Mouse (Mus musculus) midbrain, embryonic 16.5 days (tissue): ENCODE measurements around the gene Gm973. TPM values are rescaled to one million over a fixed set of nuclear protein-coding genes. Genes with fewer than 3 reads are reported as not detected.
A peak's percentile ranks its signal among the peaks of the same experiment; 100 is the strongest.

Experiments used
- ATAC-seq: fragments of 200-750 bp; cut with Nextera tagmentation; 2 replicates; pipeline ENCODE4 v1.8.0; 2017; ENCODE audit warnings: moderate TSS enrichment
- H3K27ac ChIP-seq: fragments of 300-500 bp; sonication (generic); 2 replicates; pipeline ENCODE4 v1.5.1; 2014; ENCODE audit warnings: mild to moderate bottlenecking, low read length, mixed read lengths
- H3K27me3 ChIP-seq: fragments of 300-500 bp; sonication (generic); 2 replicates; pipeline ENCODE4 v1.6.1; 2014; ENCODE audit warnings: low read depth, low read length, mixed read lengths; ENCODE audit not compliant: control insufficient read depth, insufficient read depth
- H3K36me3 ChIP-seq: fragments of 300-500 bp; sonication (generic); 2 replicates; pipeline ENCODE4 v1.6.1; 2014; ENCODE audit warnings: mild to moderate bottlenecking, low read length, moderate library complexity, mixed read lengths; ENCODE audit not compliant: control insufficient read depth, insufficient read depth
- H3K4me1 ChIP-seq: fragments of 300-500 bp; sonication (generic); 2 replicates; pipeline ENCODE4 v1.6.1; 2014; ENCODE audit warnings: mild to moderate bottlenecking, low read length, mixed read lengths; ENCODE audit not compliant: control insufficient read depth, insufficient read depth
- H3K4me2 ChIP-seq: fragments of 300-500 bp; sonication (generic); 2 replicates; pipeline ENCODE4 v1.6.1; 2014; ENCODE audit warnings: mild to moderate bottlenecking, low read length, mixed read lengths
- H3K4me3 ChIP-seq: fragments of 300-500 bp; sonication (generic); 2 replicates; pipeline ENCODE4 v1.5.1; 2014; ENCODE audit warnings: low read depth, mild to moderate bottlenecking, low read length, moderate library complexity, mixed read lengths
- H3K9ac ChIP-seq: fragments of 300-500 bp; sonication (generic); 2 replicates; pipeline ENCODE4 v1.6.1; 2014; ENCODE audit warnings: low read depth, low read length, mixed read lengths
- H3K9me3 ChIP-seq: fragments of 300-500 bp; sonication (generic); replicated peaks from 2 replicates; pipeline ENCODE4 v1.6.1; 2014; ENCODE audit warnings: mild to moderate bottlenecking, low read length, mixed read lengths; ENCODE audit not compliant: control insufficient read depth, poor library complexity, severe bottlenecking
- WGBS: fragments of 180-500 bp; shearing (Covaris S2); extraction: QIAGEN DNeasy Blood & Tissue Kit; methylation state at CpG from one replicate; pipeline ENCODE4 v1.1.7; 2014; 5-methylcytosine and 5-hydroxymethylcytosine counted together
- polyA plus RNA-seq: library from polyadenylated mRNA; unstranded; fragments of >200 nt; fragmentation: Nextera tagmentation; extraction: Ambion mirVana; gene quantifications from 2 replicates; pipeline ENCODE4 v1.2.1, GENCODE M21; 2015

Gene Gm973
- polyA plus RNA-seq, 1 experiment from 2014 or later: 14.1 TPM

DNA sequence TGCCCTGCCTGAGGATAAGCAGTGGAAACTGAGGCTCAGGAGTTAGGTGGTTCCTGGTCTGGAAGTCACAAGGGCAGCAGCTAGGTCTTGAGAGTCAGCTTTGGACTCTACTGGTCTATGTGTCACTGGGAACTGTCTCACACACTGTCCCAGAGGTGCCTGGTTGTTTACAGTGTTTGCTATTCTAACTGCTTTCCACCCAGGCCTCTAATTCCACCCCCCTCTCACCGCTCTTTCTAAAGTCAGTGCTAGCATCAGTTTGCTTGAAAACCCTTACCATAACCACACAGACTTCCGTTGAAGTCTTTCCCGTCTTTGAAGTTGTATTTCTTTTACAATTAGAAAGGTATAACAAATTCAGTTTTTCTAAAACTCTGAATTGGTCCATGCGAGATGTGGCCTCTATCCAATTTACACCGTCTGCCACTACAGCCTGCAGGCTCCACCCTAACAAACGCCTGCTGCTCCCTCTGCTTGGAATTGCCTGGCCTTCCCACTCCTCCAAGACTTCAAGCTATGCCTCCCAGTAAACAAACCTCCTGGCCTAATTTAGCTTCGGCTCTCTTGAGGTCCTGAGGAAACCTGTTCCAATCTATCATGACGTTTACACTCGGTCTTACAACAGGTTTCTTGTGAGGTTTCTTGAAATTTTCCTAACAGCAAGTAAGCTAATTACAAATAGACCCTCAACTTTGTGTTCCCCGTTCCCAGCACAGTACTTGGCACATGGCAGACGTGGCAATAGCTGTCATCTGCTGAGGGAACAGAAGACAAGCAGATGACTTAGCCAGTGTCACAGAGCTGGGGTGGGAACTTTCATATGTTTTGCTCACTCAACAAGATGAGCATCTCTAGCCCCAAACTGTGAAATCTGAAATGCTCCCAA lies 86.7 kb downstream of the Gm973 start:
- no peak for ATAC-seq
- Histone ChIP-seq H3K36me3 (no peaks in the 10 kb centered on the region), H3K9me3 (no peaks in the 10 kb centered on the region), H3K27me3 (0 out of 2 replicates have a peak, but pooled peaks cover under 1% of the 10 kb centered on the region), H3K4me3 (no peak overlapping the region), H3K4me1 (no peaks in the 10 kb centered on the region), H3K9ac (no peak overlapping the region), H3K4me2 (no peak overlapping the region), H3K27ac (no peak overlapping the region)
- WGBS: 65% methylated on average over 11 of the region's 11 CpGs

DNA sequence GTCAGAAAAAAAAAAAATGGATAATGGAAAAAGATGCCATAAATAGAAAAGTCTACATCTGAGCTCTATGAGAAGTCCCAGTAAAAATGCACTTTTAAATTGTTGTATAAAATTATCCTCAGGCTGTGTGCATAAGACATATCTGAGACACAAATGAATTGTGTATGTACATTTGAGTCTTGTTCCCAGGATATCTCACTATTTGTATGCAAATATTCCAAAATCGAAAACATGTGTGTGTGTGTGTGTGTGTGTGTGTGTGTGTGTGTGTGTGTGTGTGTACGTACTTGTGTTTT lies 87.3 kb downstream of the Gm973 start:
- no peaks in the 10 kb centered on the region for H3K9me3 ChIP-seq
- H3K27ac ChIP-seq: no peak overlapping the region
- no peaks in the 10 kb centered on the region for H3K36me3 ChIP-seq
- 91% methylated on average over 2 of the region's 2 CpGs for WGBS
- H3K4me3 ChIP-seq: no peak overlapping the region
- no peaks in the 10 kb centered on the region for H3K27me3 ChIP-seq
- no peak overlapping the region for H3K4me2 ChIP-seq
- ATAC-seq: no peak
- H3K4me1 ChIP-seq: no peaks in the 10 kb centered on the region
- H3K9ac ChIP-seq: no peak overlapping the region

DNA sequence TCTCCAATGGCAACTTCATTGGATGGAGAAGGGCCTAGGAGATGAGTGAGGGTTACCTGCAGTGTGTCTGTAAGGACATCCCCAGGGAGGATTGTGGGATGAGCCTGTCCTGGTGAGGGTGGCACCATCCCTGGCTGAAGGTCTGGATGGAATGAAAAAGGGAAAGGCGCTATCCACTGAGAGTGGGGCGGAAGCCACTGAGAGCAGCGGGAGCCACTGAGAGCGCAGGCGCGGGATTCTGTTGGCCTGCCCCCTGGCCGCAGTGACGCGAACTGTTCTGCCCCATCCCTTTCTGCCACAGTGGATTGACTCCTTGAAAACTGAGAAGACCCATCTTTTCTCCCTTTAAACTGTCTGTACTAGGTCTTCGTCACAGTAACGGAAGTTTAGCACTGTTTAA lies 87.8 kb downstream of the Gm973 start:
- no peak overlapping the region for H3K9ac ChIP-seq
- no peak overlapping the region for H3K27ac ChIP-seq
- H3K4me2 ChIP-seq: peak overlapping the region; percentile 1; the same call in 1 of the 2 replicates
- no peaks in the 10 kb centered on the region for H3K36me3 ChIP-seq
- no peaks in the 10 kb centered on the region for H3K4me1 ChIP-seq
- H3K9me3 ChIP-seq: no peaks in the 10 kb centered on the region
- ATAC-seq: 0 out of 2 replicates have a peak, but pooled peaks have one; percentile 28
- H3K27me3 ChIP-seq: no peaks in the 10 kb centered on the region
- no peak overlapping the region for H3K4me3 ChIP-seq
- 14% methylated on average over 11 of the region's 11 CpGs for WGBS

DNA sequence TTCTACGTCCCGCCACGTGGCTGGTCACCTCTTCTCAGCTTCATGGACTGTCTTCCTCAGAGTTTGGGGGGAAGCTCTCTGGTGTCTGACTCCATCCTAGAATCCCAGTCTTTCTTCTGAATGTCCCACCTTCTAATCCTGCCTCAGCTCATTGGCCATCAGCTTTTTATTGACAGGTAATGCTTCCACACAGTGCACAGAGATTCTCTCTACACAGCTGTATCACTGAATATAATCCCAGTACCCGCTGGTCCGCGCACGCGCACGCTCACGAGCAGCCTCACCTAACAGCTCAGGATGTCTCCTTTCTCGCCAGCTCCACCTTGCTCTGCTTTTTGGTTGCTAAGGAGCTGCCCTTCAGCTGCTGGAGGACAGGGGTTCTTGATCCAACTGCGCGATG lies 90.4 kb downstream of the Gm973 start:
- no peak overlapping the region for H3K4me2 ChIP-seq
- H3K27ac ChIP-seq: no peak overlapping the region
- H3K4me1 ChIP-seq: no peaks in the 10 kb centered on the region
- no peak overlapping the region for H3K9ac ChIP-seq
- 90% methylated on average over 13 of the region's 13 CpGs for WGBS
- no peaks in the 10 kb centered on the region for H3K27me3 ChIP-seq
- no peak overlapping the region for H3K4me3 ChIP-seq
- no peaks in the 10 kb centered on the region for H3K36me3 ChIP-seq
- no peaks in the 10 kb centered on the region for H3K9me3 ChIP-seq
- ATAC-seq: no peak

DNA sequence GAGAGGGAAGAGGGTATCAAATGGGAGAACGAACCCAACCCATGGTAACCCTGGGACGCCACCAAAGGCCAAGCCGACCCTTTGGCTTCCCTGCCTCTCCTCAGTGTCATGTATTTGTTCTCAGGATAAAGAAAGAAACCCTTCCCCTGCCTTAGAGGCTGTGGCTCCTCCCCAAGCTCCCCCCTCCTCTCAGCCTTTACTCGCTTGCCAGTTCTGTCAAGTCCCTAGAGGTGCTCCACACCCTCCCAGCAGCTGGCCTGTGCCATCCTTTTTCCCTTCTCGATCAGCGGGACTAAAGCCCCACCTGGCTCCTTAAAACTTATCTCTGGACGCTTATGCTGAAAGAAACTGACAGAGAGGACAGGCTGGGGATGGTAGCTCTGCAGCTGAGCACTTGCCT lies 91.0 kb downstream of the Gm973 start:
- ATAC-seq: no peak
- no peak overlapping the region for H3K4me2 ChIP-seq
- 39% methylated on average over 7 of the region's 7 CpGs for WGBS
- H3K4me3 ChIP-seq: no peak overlapping the region
- no peak overlapping the region for H3K27ac ChIP-seq
- no peaks in the 10 kb centered on the region for H3K27me3 ChIP-seq
- H3K36me3 ChIP-seq: no peaks in the 10 kb centered on the region
- no peak overlapping the region for H3K9ac ChIP-seq
- H3K9me3 ChIP-seq: no peaks in the 10 kb centered on the region
- no peaks in the 10 kb centered on the region for H3K4me1 ChIP-seq

DNA sequence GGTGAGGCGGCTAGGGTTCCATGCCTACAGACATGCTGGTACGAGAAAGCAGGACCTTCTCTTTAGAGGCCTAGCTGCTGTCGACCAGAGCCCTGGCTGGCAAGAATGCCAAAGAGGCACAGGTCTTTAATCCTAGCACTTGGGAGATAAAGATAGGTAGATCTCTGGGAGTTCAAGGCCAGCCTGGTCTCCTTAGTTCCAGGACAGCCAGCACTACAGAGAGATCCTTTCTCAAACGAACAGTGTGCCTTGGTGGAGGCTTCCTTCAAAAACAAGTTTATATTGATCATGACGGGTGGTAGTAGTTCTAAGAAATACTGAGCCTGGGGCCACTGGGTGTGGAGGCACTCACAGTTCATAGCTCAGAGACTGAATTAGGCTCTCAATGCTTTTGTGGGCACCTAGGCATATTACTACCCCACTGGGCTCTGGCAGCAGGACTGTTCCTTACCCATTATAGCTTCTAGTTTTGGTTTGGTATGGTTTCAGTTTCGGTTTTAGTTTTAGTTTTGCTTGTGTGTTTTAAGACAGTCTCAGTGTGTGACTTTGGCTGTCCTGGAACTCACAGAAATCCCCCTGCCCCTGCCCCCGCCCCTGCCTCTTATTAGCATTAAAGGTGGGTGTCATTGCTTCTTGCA lies 92.2 kb downstream of the Gm973 start:
- H3K27me3 ChIP-seq: no peaks in the 10 kb centered on the region
- H3K27ac ChIP-seq: no peak overlapping the region
- no peak overlapping the region for H3K9ac ChIP-seq
- no peak overlapping the region for H3K4me3 ChIP-seq
- no peaks in the 10 kb centered on the region for H3K9me3 ChIP-seq
- no peaks in the 10 kb centered on the region for H3K36me3 ChIP-seq
- ATAC-seq: no peak
- 91% methylated on average over 7 of the region's 7 CpGs for WGBS
- H3K4me2 ChIP-seq: no peak overlapping the region
- H3K4me1 ChIP-seq: no peaks in the 10 kb centered on the region

DNA sequence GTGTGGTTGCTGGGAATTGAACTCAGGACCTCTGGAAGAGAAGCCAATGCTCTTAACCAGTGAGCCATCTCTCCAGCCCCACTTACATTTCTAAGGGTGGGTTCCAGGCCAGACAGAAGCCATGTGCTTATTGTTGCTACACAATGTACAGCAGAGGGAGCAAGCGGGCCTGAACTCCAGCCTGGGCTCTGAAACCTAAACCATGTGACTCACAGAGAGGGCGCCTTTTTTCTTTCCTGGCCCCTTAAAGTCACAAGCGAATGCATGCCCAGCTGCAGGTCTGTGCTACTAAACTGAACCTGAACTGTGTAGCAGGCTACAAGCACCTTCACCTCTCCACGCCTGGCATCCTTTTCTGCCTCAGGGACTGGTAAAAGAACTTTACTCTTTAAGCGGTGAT lies 92.9 kb downstream of the Gm973 start:
- no peaks in the 10 kb centered on the region for H3K36me3 ChIP-seq
- H3K4me2 ChIP-seq: no peak overlapping the region
- H3K9me3 ChIP-seq: no peaks in the 10 kb centered on the region
- ATAC-seq: no peak
- no peak overlapping the region for H3K9ac ChIP-seq
- H3K4me3 ChIP-seq: no peak overlapping the region
- 65% methylated on average over 5 of the region's 5 CpGs for WGBS
- no peaks in the 10 kb centered on the region for H3K27me3 ChIP-seq
- no peak overlapping the region for H3K27ac ChIP-seq
- no peaks in the 10 kb centered on the region for H3K4me1 ChIP-seq

DNA sequence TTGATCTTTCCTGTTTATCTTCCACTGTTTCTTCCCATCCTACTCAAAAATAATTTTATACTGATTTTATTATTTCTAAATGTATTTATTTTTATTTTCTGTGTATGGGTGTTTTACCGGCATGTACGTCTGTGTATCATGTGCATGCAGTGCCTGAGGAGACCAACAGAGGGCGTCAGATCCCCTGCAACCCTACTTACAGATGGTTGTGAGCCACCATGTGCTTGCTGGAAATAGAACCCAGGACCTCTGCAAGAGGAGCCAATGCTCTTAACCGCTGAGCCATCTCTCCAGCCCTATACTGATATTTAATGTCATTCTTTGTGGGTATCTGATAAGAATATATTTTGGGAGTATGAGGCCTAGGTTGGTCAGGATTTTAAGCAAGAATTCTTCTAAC lies 93.4 kb downstream of the Gm973 start:
- H3K4me2 ChIP-seq: no peak overlapping the region
- no peaks in the 10 kb centered on the region for H3K36me3 ChIP-seq
- 83% methylated on average over 4 of the region's 4 CpGs for WGBS
- no peak for ATAC-seq
- no peaks in the 10 kb centered on the region for H3K27me3 ChIP-seq
- no peak overlapping the region for H3K4me3 ChIP-seq
- no peaks in the 10 kb centered on the region for H3K9me3 ChIP-seq
- no peak overlapping the region for H3K9ac ChIP-seq
- no peak overlapping the region for H3K27ac ChIP-seq
- H3K4me1 ChIP-seq: no peaks in the 10 kb centered on the region

DNA sequence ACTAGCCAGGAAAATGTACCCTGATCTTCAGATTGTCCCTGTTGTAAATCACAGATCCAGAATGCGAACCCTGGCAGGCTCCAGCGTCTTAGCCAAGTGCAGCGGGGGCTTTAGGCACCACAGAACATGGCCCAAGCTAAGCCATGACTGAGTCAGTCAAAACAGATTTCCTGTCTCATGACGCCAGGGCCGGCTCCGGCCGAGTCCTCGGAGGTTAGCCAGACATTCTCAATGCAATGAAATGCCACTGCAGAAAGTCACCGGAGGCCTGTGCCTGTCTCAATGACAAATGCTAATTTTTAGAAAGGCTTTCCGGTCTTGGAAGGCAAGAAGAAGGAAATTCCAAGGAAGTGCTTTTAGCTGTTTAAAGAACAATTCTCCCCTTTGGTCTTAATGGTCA lies 93.8 kb downstream of the Gm973 start:
- no peak overlapping the region for H3K9ac ChIP-seq
- 80% methylated on average over 10 of the region's 10 CpGs for WGBS
- H3K27ac ChIP-seq: no peak overlapping the region
- no peak overlapping the region for H3K4me2 ChIP-seq
- H3K36me3 ChIP-seq: no peaks in the 10 kb centered on the region
- no peaks in the 10 kb centered on the region for H3K9me3 ChIP-seq
- H3K4me1 ChIP-seq: no peaks in the 10 kb centered on the region
- no peak for ATAC-seq
- no peak overlapping the region for H3K4me3 ChIP-seq
- H3K27me3 ChIP-seq: no peaks in the 10 kb centered on the region
